Mouse (Mus musculus) left cerebral cortex, adult 9 months (tissue): ENCODE measurements at regions not wholly inside any gene's neighbourhood (a gene's known extent, or its start where the extent isn't known, plus 50 kb on each side); places are given as distances from the start of the nearest gene placed in this dataset.

Experiments used
- DNase-seq, 2 experiments: peaks; one replicate each; pipeline ENCODE4 v3.0.0; 2022; ENCODE audit warnings: low spot score in 2 of 2

DNA sequence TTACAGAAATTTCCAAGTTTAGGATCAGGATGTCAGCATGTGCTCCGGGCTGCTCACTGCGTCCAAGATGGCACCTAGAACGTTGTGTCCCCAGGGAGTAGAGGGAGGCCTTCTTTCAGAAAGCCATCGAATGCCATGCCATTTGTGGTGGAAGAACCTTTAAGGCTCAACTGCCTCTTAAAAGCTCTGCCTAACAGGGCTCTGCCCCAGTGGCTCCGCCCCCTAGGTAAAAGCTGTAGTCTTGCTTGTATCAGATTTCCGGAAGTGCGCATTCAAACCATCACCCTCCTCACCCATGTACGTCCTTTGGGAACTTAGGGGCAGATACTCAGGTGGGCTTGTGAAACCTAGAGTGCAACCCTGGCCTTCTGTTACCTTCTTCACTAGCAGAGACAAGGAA, 54.0 kb upstream of the Psmd7 start:
- no peak for DNase-seq

DNA sequence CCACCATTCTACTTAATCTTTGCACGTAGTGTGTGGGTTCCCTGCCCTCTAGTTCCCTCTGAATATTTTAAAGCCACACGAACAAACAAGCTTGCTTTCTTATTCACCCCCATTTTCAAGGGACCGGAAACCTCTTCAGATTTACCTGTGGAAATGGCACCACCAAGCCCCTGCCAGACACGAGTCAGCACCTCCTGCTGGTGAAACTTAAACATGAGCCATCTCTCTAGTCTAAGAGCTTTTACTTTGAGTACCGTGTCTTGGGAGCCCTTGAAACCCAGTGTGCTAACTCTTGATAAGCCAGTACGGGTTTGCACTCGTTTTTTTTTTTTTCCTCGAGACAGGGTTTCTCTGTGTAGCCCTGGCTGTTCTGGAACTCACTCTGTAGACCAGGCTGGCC, 59.7 kb upstream of the Psmd7 start:
- DNase-seq, result no peak

DNA sequence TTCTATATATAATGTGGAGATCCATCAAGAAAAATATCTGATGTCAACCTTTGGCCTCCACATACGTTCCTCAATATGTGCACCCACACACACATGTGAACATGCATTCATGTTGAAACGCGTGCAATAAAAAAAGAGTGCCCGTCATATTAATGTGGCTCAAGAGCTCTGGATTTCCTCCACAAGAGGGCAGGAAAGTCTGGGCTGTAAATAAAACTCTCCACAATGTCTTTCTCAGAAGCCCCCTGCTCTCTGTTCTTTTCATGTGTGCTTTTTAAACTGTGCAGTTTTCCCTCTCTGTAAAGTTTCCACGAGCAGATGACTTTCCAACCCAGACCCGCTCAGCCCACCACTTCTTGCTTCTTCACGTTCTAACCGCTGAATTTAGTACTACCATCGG, 62.0 kb upstream of the Psmd7 start:
- no peak for DNase-seq

DNA sequence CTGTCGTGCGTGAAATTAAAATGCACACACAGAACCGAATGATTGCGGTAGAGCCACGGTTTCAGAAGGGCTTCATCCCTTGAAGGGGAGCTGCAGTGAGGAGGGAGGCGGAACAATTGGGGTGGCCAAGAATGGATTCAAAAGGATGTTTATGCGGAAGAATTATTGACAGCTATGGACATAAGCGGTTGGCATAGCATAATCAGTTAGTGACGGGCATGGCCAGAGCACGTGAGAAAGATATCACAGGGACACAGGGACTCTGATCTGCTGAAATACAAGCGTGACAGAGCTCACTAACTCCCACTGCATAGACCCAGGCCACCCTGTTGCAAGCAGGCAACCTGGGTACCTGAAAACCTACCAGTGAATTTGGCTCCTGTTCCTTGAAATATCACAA, 63.2 kb upstream of the Psmd7 start:
- DNase-seq, result no peak

DNA sequence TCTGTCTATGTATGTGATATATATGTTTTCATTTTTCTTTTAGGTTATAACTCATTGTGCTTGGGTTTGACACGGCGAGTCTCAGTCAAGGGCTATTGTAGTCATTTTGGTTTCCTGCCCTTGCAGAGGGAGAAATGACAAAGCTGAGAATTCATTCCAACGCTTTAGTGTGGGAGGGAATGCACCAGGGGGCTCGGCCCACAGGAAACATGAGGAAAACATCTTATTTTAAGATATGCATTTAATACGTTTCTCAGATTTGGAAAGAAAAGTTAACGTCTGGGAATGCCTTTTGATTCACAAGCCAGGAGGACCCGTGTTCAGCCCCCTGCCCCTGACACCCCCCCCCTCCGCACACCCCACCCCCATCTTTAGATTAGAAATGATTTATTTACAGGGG, 64.0 kb upstream of the Psmd7 start:
- DNase-seq, result no peak

DNA sequence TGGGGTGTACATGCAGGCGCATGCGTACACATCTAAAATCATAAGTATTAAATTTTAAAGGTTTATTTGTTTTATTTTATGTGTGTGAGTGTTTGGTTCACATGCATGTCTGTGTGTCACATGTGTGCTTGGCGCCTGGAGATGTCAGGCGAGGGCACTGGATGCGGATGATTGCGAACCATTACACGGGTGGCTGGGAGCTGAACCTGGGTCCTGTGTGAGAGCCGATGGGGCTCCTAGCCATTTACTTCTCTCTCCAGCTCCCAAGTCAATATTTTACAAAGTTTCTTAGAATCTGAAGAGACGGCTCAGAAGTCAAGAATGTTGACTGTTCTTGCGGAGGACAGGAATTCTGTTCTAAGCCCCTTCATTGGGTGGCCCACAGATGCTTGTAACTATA, 65.4 kb upstream of the Psmd7 start:
- DNase-seq, result no peak

DNA sequence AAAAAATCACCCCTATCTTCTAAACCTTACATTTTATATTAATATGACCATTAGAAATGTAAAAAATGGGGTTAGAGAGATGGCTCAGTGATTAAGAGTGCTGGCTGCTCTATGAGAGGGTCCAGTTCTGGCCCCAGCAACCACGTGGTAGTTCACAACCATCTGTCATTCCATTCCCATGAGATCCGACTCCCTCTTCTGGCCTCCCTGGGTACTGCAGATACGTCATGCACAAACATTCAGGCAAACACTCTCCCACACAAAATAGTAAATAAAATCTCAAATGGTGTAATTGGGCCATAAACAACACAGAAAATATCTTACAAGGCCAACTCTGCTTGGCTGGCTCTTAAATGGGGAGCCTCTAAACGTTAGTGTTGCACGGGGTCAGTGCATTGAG, 68.4 kb upstream of the Psmd7 start:
- DNase-seq, result no peak

DNA sequence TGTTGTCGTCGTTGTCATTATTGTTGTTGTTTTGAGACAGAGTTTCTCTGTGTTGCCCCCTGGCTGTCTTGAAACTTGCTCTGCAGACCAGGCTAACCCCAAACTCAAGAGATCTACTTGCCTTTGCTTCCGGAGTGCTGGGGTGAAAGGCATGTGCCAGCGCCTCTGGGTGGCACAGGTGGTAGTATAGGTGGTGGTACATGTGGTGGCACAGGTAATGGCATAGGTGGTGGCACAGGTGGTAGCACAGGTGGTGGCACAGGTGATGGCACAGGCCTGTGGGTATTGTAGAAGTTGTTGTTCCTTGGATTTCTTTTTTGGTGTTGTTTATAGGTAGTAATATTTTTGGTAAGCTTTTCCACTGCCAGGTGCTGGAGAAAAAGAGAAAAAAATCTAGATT, 69.5 kb upstream of the Psmd7 start:
- no peak for DNase-seq

DNA sequence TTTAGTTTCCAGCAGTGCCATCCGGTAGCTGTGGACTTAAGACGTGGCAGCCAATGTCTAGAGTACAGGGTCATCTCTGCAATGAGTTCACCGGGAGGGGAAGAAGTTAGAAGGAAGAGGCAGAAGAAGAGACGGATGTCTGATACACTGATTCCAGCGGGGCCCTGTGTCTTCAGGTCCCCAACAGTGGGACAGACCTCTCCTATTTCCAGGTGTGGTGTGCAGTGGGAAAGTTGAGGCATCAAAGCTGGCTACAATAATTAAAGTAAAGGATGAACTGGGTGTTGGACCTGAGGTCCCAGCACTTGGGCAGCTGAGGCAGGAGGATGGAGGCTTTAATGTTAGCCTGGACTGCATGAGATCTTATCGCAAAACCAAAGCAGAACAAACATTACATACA, 70.1 kb upstream of the Psmd7 start:
- DNase-seq, result no peak

DNA sequence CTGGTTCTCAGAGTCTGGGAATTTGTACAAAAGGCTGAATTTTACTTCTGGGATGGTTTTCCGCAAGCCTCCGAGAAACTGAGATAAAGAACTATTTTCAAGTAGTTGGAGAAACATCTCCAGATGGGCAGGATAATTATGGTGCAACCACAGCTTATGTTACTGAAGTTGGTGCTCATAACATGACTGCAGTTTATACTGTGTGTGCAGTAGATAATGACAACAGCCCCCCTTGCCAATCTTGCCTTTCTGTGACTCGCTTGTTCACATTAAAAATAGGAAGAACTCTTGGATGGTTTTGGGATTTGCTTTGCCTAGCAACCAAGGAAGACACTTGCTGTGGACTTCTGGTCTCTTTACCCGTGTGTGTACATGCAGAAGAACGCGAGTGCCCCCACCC, 72.4 kb upstream of the Psmd7 start:
- DNase-seq, result peak in 1 of 2 experiments; percentile 9

DNA sequence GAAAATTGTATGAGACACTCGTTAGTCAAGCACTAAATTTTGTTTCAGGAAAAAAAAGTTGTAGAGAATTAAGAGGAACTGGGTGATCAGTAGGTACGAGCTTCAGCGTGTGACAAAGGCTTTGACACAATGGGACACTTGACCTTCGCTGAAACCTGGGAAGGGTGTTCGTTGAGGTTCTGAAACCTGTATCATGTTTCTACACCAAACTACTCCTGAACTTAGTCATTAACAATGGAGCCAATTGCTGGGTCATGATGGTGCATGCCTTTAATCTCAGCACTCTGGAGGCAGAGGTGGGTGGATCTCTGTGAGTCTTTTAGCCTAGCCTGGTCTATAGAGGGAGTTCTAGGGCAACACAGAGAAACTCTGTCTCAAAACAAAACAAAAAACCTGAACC, 81.3 kb upstream of the Psmd7 start:
- no peak for DNase-seq

DNA sequence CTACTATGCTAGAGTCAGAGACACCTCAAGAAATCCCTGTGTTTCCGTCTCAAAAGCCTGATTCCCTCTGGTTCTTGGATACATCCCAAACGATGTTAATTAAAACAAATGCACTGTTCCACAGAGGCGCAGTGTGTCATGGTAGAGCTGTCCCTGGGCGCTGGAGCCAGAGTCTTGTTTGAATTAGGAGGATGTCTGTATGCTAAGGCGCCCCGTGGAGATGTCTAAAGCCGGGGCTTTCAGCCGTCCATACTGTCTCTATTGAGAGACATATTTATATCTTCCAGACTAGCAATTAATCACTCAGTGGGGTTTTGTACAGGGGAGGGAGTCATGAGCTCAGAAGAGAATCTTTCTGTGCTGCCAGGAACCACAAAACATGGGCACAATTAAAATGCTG, 83.2 kb upstream of the Psmd7 start:
- no peak for DNase-seq

DNA sequence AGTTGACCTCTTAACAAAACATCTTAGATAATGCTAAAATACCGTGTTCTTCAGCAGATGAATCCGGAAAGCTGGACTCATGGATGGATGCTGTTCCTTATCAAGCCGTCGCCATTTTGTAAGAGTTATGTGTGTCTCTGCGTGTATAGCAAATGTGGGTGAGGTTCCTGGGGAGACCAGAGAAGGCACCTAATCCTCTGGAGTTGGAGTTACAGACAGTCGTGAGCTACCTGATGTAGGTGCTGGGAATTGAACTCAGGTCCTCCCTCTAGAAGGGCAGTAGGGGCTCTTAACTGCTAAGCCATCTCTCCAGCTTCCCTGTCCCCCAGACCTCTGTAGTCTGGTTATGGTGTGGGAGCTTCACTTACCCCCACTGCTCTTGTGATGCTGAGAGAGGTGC, 84.4 kb upstream of the Psmd7 start:
- no peak for DNase-seq

DNA sequence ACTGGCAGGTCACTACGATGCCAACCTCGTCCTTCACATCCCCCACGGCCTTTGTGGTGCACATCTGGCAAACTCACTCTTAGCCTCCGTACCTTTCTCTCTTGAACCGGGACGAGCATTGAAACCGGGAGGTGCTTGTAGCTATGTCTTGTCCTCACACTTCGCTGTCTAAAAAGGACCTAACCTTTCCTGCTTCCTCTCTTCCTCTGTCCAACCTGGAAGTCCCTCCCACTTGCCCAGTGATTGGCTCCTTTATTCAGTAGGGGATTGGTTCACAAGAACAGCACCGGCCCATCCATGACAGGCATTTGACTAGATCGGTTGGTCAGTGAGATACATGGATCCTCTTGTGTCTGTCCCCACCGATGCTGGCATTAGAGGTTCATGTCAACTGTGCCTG, 93.8 kb upstream of the Psmd7 start:
- DNase-seq, result no peak

DNA sequence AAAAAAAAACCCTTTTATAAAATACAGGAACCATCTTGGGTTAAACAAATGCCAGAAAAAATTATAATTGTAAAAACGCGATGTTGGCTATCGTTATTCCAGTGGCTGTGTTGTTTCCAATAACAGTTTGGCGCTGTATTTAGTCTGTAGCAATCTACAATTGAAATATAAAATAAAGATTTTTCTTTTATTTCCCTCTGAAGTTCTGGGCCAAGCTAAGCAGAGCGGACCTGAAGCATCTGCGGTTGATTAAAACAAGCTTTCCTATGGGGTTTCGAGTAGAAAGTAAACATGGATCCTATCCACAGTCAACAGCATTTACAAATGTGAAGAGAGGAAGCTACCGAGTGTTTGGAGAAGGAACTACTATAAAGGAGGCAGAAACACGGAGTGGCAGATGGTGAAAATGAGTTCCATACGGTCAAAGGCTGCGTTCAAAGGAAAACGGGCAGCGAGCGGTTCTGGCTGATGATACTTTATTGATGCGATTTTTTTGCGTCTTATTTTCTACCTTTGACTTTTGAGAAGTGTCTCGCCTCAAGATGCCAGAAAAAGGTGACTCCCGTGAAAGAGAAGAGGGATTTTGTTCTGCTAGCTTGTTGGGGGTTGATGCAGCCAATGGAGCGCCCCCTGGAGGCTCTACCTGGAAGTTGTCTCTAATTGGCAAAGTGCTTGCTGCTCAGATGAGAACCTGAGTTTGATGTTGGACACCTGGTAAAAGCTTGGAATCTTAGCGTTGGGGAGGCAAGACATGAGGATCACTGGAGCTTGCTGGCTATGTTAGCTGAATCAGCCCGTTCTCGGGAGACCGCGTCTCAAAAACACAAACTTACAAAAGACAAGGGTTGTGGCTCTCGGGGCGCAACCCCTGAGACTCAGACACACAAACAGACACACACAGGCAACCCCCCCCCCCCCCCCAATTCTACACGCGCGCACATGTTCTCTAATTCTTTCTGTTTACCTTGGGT, 96.7 kb upstream of the Psmd7 start:
- DNase-seq, result peak in 1 of 2 experiments; percentile 6

DNA sequence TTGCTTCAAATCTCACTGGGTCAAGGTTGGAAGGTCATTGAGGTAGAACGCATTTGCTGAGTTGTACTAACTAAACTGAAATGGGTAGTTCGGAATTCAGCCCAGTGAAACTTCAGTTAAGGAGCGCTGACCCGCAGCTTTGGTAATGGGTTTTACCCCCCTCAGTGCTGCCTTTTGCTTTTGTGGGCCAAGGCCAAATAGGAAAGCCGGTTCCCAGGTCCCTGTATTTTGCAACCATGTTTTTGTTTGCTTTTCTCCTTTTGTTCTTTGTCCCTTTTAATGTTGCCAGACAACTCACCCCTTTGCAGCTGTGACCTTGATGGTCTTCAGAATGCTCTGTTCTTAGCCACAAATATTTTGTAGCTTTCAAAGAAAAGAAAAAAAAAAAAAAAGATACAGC, 98.7 kb upstream of the Psmd7 start:
- no peak for DNase-seq

DNA sequence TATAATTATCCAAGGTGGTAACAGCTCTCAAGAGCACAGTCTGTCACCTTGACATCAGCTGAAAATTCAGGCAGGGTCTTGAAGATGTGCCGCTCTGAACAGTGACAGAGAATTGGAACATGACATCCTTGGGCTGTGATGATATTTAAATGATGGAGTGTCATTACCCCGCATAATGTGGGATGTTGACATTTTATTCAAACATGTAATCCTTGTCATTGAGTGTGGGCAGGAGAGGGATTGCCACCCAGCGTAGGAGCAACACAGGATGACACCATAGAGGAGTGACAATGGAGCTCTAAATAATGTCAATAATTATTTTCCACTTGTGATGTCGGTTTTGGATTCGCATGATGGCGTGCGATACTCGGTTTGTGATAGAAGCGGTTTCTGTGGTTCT, 99.3 kb upstream of the Psmd7 start:
- no peak for DNase-seq

DNA sequence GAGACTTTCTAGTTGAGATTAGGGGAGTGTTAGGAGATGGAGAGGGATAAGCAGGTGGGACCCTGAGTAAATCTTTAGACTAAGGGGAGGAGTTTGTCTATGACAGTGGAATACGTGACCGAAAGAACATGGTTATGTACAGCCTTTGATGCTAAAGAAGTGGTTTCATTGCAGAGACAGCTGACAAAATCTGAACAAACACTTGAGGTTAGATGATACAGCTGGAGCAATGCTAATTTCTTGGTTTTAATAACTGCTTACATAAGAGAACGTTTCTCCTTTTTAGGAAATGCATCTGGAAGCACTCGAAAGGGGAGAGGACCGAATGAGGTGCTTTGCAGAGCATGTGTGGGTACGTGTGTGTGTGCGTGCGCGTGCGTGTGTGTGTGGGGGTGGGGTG, 100.8 kb upstream of the Psmd7 start:
- no peak for DNase-seq

DNA sequence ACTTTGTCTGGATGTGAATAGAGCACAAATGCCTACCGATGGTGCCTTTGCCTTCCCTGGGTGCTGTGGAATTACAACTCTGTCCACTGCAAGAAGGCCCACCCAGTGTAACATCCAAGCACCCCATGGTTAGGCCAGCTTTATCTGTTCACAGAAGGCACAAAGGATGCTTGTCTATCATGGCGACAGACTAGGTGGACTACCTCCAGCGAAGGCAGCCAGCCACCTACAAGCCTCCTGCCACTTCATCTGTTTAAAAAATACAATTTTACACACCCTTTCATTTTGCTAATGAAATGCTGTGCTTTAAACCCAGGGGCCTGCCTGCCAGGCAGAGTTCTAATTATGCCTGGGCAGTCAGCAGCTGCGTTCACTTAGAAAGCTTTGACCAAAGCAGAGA, 103.0 kb upstream of the Psmd7 start:
- DNase-seq, result no peak

DNA sequence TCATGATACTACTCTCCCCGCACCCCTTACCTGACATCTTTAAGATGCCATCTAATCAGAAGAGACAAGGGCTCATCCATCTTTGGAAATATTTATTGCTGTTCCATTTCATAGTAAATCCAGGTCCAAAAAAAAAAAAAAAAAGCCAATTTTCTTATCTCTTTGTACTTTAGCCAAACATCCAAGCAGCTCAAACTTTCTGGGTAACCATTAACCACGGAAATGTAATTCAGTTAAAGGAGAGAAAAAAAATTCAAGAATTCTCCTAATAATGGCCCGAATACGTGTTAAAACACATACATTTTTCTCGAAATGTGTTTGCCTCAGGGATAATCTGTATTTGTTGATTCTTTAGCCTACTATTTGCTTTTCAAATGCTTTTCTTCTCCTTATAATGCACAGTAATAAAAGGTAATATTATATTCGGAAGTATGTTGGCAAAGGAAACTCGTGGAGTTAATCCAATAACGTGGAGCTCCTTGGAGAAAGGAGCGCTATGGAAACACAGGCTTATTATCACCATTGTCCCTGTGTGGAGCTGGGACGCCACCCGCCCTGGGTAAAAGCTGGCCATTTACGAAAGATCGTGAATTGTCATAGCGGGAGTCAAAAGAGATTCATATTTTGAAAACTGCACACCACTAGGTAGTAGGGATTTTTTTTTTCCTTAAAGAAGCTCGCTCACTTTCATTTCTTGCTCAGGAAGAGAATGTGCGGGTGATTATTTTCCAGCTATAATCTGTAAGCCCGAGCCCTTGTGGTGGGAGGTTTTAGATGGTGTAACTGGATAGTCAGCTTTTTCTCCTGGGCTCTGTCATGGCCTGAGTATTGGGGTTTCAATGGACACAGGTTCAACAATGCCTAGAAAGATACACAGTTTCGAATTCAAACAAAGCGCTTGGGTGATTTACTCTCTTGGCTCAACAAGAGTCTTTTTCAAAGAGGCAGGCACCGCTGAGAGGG, 108.4 kb upstream of the Psmd7 start:
- no peak for DNase-seq

DNA sequence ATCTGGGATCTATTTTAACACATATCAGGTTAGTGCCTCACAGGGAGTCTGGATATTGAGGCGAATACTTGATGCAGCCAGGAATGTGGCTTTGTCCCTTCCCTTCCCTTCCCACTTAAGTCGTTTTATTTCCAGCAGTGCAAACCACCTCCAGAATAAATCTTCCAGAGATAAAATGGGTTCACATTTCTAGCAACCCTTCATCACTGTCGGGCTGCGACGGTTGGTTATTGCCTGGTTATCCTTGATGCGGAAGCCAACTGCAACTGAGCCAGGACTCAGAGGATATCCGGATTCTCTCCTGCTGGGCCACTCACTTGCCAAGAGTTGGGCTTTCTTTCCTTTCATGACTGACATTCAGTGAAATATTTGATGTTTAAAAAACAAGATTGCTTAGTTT, 111.0 kb upstream of the Psmd7 start:
- no peak for DNase-seq

DNA sequence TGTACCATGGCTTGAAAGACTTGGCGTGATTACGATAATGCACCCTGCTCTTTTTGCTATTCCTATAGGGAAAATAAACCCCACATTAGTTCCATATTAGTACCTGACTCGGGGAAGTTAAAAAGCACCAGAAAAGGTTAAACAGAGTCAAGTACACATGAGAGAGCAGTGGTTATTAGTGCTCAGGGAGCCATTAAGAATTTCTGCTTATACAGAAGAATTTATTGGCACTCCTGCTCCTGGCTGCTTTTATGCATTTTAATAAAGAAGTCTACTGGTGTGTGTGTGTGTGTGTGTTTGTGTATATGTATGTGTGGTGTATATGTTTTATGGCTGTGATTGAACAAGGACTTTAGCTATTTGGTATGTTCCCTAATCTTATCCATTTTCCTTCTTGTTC, 111.5 kb upstream of the Psmd7 start:
- DNase-seq, result no peak

DNA sequence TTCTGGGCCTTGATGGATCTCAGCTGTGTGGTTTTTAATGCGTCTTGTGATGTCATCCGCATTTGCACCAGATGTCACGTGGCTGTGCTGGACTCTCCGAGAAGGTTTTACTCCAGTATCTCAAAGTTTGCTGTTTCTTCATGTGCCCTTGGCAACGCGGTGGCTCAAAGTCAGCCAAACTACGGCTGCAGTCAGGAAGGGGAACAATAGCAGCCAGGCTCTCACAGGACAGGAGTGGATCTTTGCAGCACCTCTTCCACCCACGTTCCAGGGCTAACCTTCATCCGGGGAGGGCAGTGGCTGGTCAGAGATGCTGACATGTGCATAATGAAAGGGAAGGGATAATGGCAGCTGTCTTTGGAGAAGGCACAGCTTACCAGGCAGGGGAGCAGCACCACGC, 127.6 kb upstream of the Psmd7 start:
- no peak for DNase-seq
